Mouse (Mus musculus) ovary, postnatal 36 days (tissue): Measurements from ENCODE around the gene Slit1.
A peak's percentile ranks its signal among the peaks of the same experiment; 100 is the strongest.

Experiments
- DNase-seq: peaks from one replicate; pipeline ENCODE4 v3.0.0; 2022; ENCODE audit warnings: low spot score, mixed read lengths

Slit1 gene

GRCm38 (mm10) chr19:41655970-41656369, 87.5 kb downstream of the Slit1 start:
- DNase-seq: peak; percentile 71

GRCm38 (mm10) chr19:41655089-41655783, 88.2 kb downstream of the Slit1 start:
- no peak for DNase-seq

- DNase-seq: no peak
Measured at GRCm38 (mm10) chr19:41651967-41652366, 91.5 kb downstream of the Slit1 start.

- DNase-seq: no peak
Measured at GRCm38 (mm10) chr19:41649394-41649793, 94.1 kb downstream of the Slit1 start.

GRCm38 (mm10) chr19:41646947-41647631, 96.4 kb downstream of the Slit1 start:
- DNase-seq: peak; percentile 62

GRCm38 (mm10) chr19:41643010-41643409, 100.5 kb downstream of the Slit1 start:
- no peak for DNase-seq

- no peak for DNase-seq
Measured at GRCm38 (mm10) chr19:41634999-41635398, 108.5 kb downstream of the Slit1 start.

- DNase-seq: no peak
Measured at GRCm38 (mm10) chr19:41634099-41634498, 109.4 kb downstream of the Slit1 start.

- peak; percentile 24 for DNase-seq
Measured at GRCm38 (mm10) chr19:41629532-41629931, 113.9 kb downstream of the Slit1 start.

GRCm38 (mm10) chr19:41628970-41629369, 114.5 kb downstream of the Slit1 start:
- DNase-seq: peak; percentile 14

GRCm38 (mm10) chr19:41620366-41621092, 122.9 kb downstream of the Slit1 start:
- DNase-seq: no peak

GRCm38 (mm10) chr19:41618771-41619385, 124.6 kb downstream of the Slit1 start:
- DNase-seq: no peak

- DNase-seq: no peak
Measured at GRCm38 (mm10) chr19:41618153-41618657, 125.3 kb downstream of the Slit1 start.

- no peak for DNase-seq
Measured at GRCm38 (mm10) chr19:41617102-41617501, 126.4 kb downstream of the Slit1 start.

GRCm38 (mm10) chr19:41616274-41616673, 127.2 kb downstream of the Slit1 start:
- no peak for DNase-seq

- DNase-seq: no peak
Measured at GRCm38 (mm10) chr19:41615606-41616224, 127.8 kb downstream of the Slit1 start.

GRCm38 (mm10) chr19:41613325-41614087, 130.0 kb downstream of the Slit1 start:
- no peak for DNase-seq

GRCm38 (mm10) chr19:41611683-41612082, 131.8 kb downstream of the Slit1 start:
- no peak for DNase-seq

GRCm38 (mm10) chr19:41606208-41606987, 137.1 kb downstream of the Slit1 start:
- no peak for DNase-seq

GRCm38 (mm10) chr19:41600647-41601046, 142.8 kb downstream of the Slit1 start:
- DNase-seq: no peak
